ENCODE assay signal across 11 mouse cellular contexts in the genomic region with DNA sequence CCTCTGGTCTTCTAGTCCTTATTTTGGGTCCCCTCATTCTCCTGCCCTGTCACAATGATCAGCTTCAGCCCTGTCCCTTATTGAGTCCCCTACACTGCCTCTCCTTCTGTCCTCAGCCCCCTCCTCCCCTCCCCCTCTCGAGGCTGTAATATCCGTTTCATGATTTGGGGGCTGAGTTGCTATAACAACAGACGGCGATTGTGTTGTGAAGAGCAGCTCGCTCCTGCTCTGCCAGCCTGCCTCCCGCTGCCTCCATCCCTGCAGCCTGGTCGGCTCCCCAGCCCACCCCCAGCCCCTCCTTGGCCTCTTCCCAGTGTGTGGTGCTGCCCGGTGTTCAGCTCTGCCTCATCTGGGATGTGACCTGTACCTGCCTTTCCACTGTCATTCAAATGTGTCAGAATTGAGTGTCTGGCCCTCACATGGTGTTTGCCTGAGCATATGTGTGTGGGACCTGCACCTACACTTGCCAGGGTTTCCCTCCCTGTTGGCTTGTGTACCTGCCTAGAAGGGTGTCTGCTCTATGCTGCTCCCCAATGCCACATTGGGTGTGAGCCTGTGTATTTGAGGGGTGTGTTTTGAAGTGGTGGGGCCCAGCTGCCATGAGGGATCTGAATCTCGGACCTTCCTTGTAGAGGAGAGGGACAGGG. TPM values are rescaled to one million over a fixed set of nuclear protein-coding genes. Genes with fewer than 3 reads are reported as not detected.
A peak's percentile ranks its signal among the peaks of the same experiment; 100 is the strongest.
DNase-seq lines count a peak whose midpoint lies in the region; ATAC-seq and TF ChIP-seq lines count a peak whose summit lies in the region.
"Had no signal": no experiment of that assay in that cellular context is flagged by ENCODE, and none has a peak within 500 bp of the region (broad histone marks: within the 10 kb centered on the region; RNA-seq: fewer than 3 reads in every experiment).

No protein-coding gene starts in this region.

- DNase-seq in layer of hippocampus, adult 9-11 months: peak; percentile 58
- DNase-seq in layer of hippocampus, adult 8-10 months (ENCODE audit: low spot score in 2 of 2): no peak
- DNase-seq in embryonic facial prominence, embryonic 14.5 days (ENCODE audit: low spot score): peak; percentile 40
- DNase-seq in hindbrain, postnatal 0 days (ENCODE audit: low spot score): peak; percentile 82
- DNase-seq in natural killer cell, adult 2 months (ENCODE audit: low spot score in 2 of 2): no peak
- DNase-seq in thymus, postnatal 10 days (ENCODE audit: low spot score in 2 of 2): no peak
- DNase-seq in gastrocnemius, adult 18-20 months (ENCODE audit: low spot score): no peak
- DNase-seq: right cerebral cortex, postnatal 25 days had no signal

- H3K9ac ChIP-seq in embryonic facial prominence, embryonic 14.5 days (ENCODE audit: low read depth, low read length): no peak overlapping the region
- H3K9ac ChIP-seq in hindbrain, postnatal 0 days (replicated peaks; ENCODE audit: low read length): peak overlapping the region; percentile 40
- 0 out of 2 replicates have a peak overlapping the region, but pooled peaks have one; percentile 1 for H3K9ac ChIP-seq in neural tube, embryonic 14.5 days (replicated peaks; ENCODE audit: low read depth, low read length)
- H3K9ac ChIP-seq: limb, embryonic 15.5 days had no signal

- H3K4me1 ChIP-seq in embryonic facial prominence, embryonic 14.5 days (ENCODE audit: control insufficient read depth, insufficient read depth, low read length): peaks cover 4% of the 10 kb centered on the region; the same call in 1 of the 2 replicates
- peaks cover 29% of the 10 kb centered on the region for H3K4me1 ChIP-seq in hindbrain, postnatal 0 days (ENCODE audit: insufficient read depth, low read length)
- peaks cover 37% of the 10 kb centered on the region for H3K4me1 ChIP-seq in neural tube, embryonic 14.5 days (ENCODE audit: control insufficient read depth, insufficient read depth, low read length)

- H3K9me3 ChIP-seq in embryonic facial prominence, embryonic 14.5 days (ENCODE audit: control insufficient read depth, low read length): no peaks in the 10 kb centered on the region
- no peaks in the 10 kb centered on the region for H3K9me3 ChIP-seq in hindbrain, postnatal 0 days (ENCODE audit: low read length)
- H3K9me3 ChIP-seq in neural tube, embryonic 14.5 days (ENCODE audit: control insufficient read depth, low read length): no peaks in the 10 kb centered on the region
- H3K9me3 ChIP-seq: limb, embryonic 15.5 days had no signal

- no peak overlapping the region for H3K27ac ChIP-seq in embryonic facial prominence, embryonic 14.5 days (replicated peaks; ENCODE audit: low read depth, low read length)
- peak overlapping the region; percentile 67 for H3K27ac ChIP-seq in hindbrain, postnatal 0 days
- H3K27ac ChIP-seq in neural tube, embryonic 14.5 days (ENCODE audit: low read depth, low read length): peak overlapping the region; percentile 76
- H3K27ac ChIP-seq: limb, embryonic 15.5 days had no signal

- no peak for TF ChIP-seq CTCF in hindbrain, postnatal 0 days (IDR thresholded peaks at IDR 0.05; ENCODE audit: low read depth)

- H3K4me2 ChIP-seq in embryonic facial prominence, embryonic 14.5 days (ENCODE audit: low read depth, low read length): no peak overlapping the region
- H3K4me2 ChIP-seq in hindbrain, postnatal 0 days (ENCODE audit: low read depth, low read length): peak overlapping the region; percentile 21
- no peak overlapping the region for H3K4me2 ChIP-seq in neural tube, embryonic 14.5 days (ENCODE audit: low read depth, low read length)
- H3K4me2 ChIP-seq: limb, embryonic 15.5 days had no signal

- no peak for ATAC-seq in embryonic facial prominence, embryonic 14.5 days (ENCODE audit: low read depth)
- ATAC-seq in hindbrain, postnatal 0 days: 0 out of 2 replicates have a peak, but pooled peaks have one; percentile 6
- no peak for ATAC-seq in neural tube, embryonic 14.5 days (ENCODE audit: low read depth)

- H3K4me3 ChIP-seq in embryonic facial prominence, embryonic 14.5 days (ENCODE audit: low read depth, low read length): no peak overlapping the region
- H3K4me3 ChIP-seq in hindbrain, postnatal 0 days (ENCODE audit: low read length): no peak overlapping the region
- no peak overlapping the region for H3K4me3 ChIP-seq in neural tube, embryonic 14.5 days (ENCODE audit: low read depth, low read length)
- H3K4me3 ChIP-seq: limb, embryonic 15.5 days had no signal

- peaks cover 39% of the 10 kb centered on the region for H3K27me3 ChIP-seq in embryonic facial prominence, embryonic 14.5 days (replicated peaks; ENCODE audit: control insufficient read depth, insufficient read depth, low read length)
- no peaks in the 10 kb centered on the region for H3K27me3 ChIP-seq in hindbrain, postnatal 0 days (ENCODE audit: insufficient read depth, low read length)
- H3K27me3 ChIP-seq in neural tube, embryonic 14.5 days (ENCODE audit: control insufficient read depth, insufficient read depth, low read length): no peaks in the 10 kb centered on the region

- H3K36me3 ChIP-seq in embryonic facial prominence, embryonic 14.5 days (ENCODE audit: control insufficient read depth, insufficient read depth, low read length): no peaks in the 10 kb centered on the region
- H3K36me3 ChIP-seq in hindbrain, postnatal 0 days (ENCODE audit: insufficient read depth, low read length): no peaks in the 10 kb centered on the region
- H3K36me3 ChIP-seq in neural tube, embryonic 14.5 days (ENCODE audit: control insufficient read depth, insufficient read depth, low read length): no peaks in the 10 kb centered on the region
- H3K36me3 ChIP-seq: limb, embryonic 15.5 days had no signal

- WGBS in embryonic facial prominence, embryonic 14.5 days: 15% methylated on average over 9 of the region's 9 CpGs
- 8% methylated on average over 9 of the region's 9 CpGs for WGBS in hindbrain, postnatal 0 days
- 3% methylated on average over 9 of the region's 9 CpGs for WGBS in neural tube, embryonic 14.5 days

RNA-seq across cellular contexts. Expression of gene Nrxn2, which starts 2.3 kb away (rescaled TPM):
- total RNA-seq in layer of hippocampus, adult 8-10 months (2022): 100 to 1,000 TPM; 348 to 441 (median 390) TPM
- polyA plus RNA-seq in embryonic facial prominence, embryonic 14.5 days (2014; fragmentation: Nextera tagmentation; extraction: Ambion mirVana): 2.3 and 3.4 TPM in 2 replicates
- total RNA-seq in hindbrain, postnatal 0 days (2014; rRNA removed): 355 and 426 TPM in 2 replicates
- polyA plus RNA-seq in hindbrain, postnatal 0 days (2015; fragmentation: Nextera tagmentation; extraction: Ambion mirVana): 54.4 and 60.4 TPM in 2 replicates
- polyA plus RNA-seq in neural tube, embryonic 14.5 days (2014; fragmentation: Nextera tagmentation; extraction: Ambion mirVana): 46.3 and 66.5 TPM in 2 replicates
- total RNA-seq in gastrocnemius, adult 18-20 months (2021): 1 to 10 TPM; 1.1 to 1.3 TPM
- total RNA-seq: granulocyte monocyte progenitor cell, adult 5-6 weeks had no signal

RNA-seq across cellular contexts. Expression of gene Rasgrp2, which starts 17.1 kb away (rescaled TPM):
- total RNA-seq in layer of hippocampus, adult 8-10 months (2022): 10 to 100 TPM; 35.0 to 44.1 (median 40.9) TPM
- 36.2 and 48.2 TPM in 2 replicates for polyA plus RNA-seq in embryonic facial prominence, embryonic 14.5 days (2014; fragmentation: Nextera tagmentation; extraction: Ambion mirVana)
- total RNA-seq in hindbrain, postnatal 0 days (2014; rRNA removed): 250 and 283 TPM in 2 replicates
- 230 and 252 TPM in 2 replicates for polyA plus RNA-seq in hindbrain, postnatal 0 days (2015; fragmentation: Nextera tagmentation; extraction: Ambion mirVana)
- polyA plus RNA-seq in neural tube, embryonic 14.5 days (2014; fragmentation: Nextera tagmentation; extraction: Ambion mirVana): 81.6 and 130 TPM in 2 replicates
- 10 to 100 TPM in 1 of 2 experiments, 1 to 10 TPM in 1; 8.3 to 18.2 TPM for total RNA-seq in gastrocnemius, adult 18-20 months (2021)

RNA-seq across cellular contexts. Expression of gene Pygm, which starts 32.0 kb away (rescaled TPM):
- 10 to 100 TPM; 14.2 to 19.7 (median 19.0) TPM for total RNA-seq in layer of hippocampus, adult 8-10 months (2022)
- 49.5 and 84.3 TPM in 2 replicates for polyA plus RNA-seq in embryonic facial prominence, embryonic 14.5 days (2014; fragmentation: Nextera tagmentation; extraction: Ambion mirVana)
- 11.9 and 18.3 TPM in 2 replicates for total RNA-seq in hindbrain, postnatal 0 days (2014; rRNA removed)
- 10.4 and 12.6 TPM in 2 replicates for polyA plus RNA-seq in hindbrain, postnatal 0 days (2015; fragmentation: Nextera tagmentation; extraction: Ambion mirVana)
- polyA plus RNA-seq in neural tube, embryonic 14.5 days (2014; fragmentation: Nextera tagmentation; extraction: Ambion mirVana): 4.3 and 4.4 TPM in 2 replicates
- total RNA-seq in gastrocnemius, adult 18-20 months (2021): 1,000 to 10,000 TPM; 7,185 to 8,344 TPM

RNA-seq across cellular contexts. Expression of gene Sf1, which starts 52.8 kb away (rescaled TPM):
- 100 to 1,000 TPM; 209 to 234 (median 222) TPM for total RNA-seq in layer of hippocampus, adult 8-10 months (2022)
- 135 and 140 TPM in 2 replicates for polyA plus RNA-seq in embryonic facial prominence, embryonic 14.5 days (2014; fragmentation: Nextera tagmentation; extraction: Ambion mirVana)
- 89.0 and 89.4 TPM in 2 replicates for total RNA-seq in hindbrain, postnatal 0 days (2014; rRNA removed)
- 80.2 and 84.9 TPM in 2 replicates for polyA plus RNA-seq in hindbrain, postnatal 0 days (2015; fragmentation: Nextera tagmentation; extraction: Ambion mirVana)
- polyA plus RNA-seq in neural tube, embryonic 14.5 days (2014; fragmentation: Nextera tagmentation; extraction: Ambion mirVana): 91.7 and 112 TPM in 2 replicates
- 10 to 100 TPM; 76.2 to 89.8 TPM for total RNA-seq in gastrocnemius, adult 18-20 months (2021)

Comparison
In these comparisons a context has a peak if more than half of its experiments do, and no peak if none do; other contexts are left out.
1. DNase-seq: peak in layer of hippocampus, adult 9-11 months (single experiment), embryonic facial prominence, embryonic 14.5 days (single experiment) and hindbrain, postnatal 0 days (single experiment); none in layer of hippocampus, adult 8-10 months (0 of 2), natural killer cell, adult 2 months (0 of 2), thymus, postnatal 10 days (0 of 2) and gastrocnemius, adult 18-20 months (single experiment).
2. RNA of gene Nrxn2, which starts 2.3 kb away (total RNA-seq): 348 to 441 TPM in layer of hippocampus, adult 8-10 months and 355 to 426 TPM in hindbrain, postnatal 0 days; 1.1 to 1.3 TPM in gastrocnemius, adult 18-20 months; every median in the first group is over 100 times any median in the second.
3. RNA of gene Pygm, which starts 32.0 kb away (total RNA-seq): 7,185 to 8,344 TPM in gastrocnemius, adult 18-20 months; 14.2 to 19.7 TPM in layer of hippocampus, adult 8-10 months and 11.9 to 18.3 TPM in hindbrain, postnatal 0 days; every median in the first group is over 100 times any median in the second.